Mouse (Mus musculus) CD4-positive, CD25-positive, alpha-beta regulatory T cell, adult 4 months (primary cell): ENCODE measurements around the gene Magi2. TPM values are rescaled to one million over a fixed set of nuclear protein-coding genes. Genes with fewer than 3 reads are reported as not detected.
"Not testable (repeated sequence)": the region's sequence is repeated elsewhere in the genome, so short reads cannot be mapped to it uniquely, and the experiment has no call there.

Source experiments
- ATAC-seq: one replicate; pipeline ENCODE4 v1.8.0; 2017
- polyA plus RNA-seq, 2 experiments: library from polyadenylated mRNA; unstranded; fragments of 100-300 nt; shearing (Covaris generic); gene quantifications; one replicate each; pipeline ENCODE4 v1.2.1; 2017

Magi2 gene
- polyA plus RNA-seq, 2 experiments from 2014 or later: 0.12 to 0.38 TPM

- ATAC-seq: no peak
Measured at GRCm38 (mm10) chr5:20675163-20675665, 1448.4 kb downstream of the Magi2 start.

- no peak for ATAC-seq
Measured at GRCm38 (mm10) chr5:20676193-20676871, 1449.5 kb downstream of the Magi2 start.

DNA sequence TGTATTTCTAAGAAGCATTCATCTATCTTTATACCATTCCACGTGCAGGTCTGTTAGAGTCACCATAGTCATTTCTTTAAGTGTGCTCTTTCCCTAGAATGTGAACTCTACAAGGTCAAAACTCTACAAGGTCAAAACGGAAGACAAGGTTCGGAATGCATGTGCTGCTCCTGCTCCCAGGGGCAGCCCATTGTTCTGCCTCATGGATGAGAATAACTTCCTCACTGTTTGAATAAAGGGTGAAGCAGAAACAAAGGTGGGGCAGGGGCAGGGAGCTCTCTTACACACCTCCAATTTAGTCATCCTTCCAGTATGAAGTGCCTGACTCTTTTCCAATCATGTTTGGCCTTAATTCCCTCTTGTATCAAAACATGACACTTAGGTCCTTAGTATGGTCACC is 1450.4 kb downstream of the Magi2 start:
- no peak for ATAC-seq

DNA sequence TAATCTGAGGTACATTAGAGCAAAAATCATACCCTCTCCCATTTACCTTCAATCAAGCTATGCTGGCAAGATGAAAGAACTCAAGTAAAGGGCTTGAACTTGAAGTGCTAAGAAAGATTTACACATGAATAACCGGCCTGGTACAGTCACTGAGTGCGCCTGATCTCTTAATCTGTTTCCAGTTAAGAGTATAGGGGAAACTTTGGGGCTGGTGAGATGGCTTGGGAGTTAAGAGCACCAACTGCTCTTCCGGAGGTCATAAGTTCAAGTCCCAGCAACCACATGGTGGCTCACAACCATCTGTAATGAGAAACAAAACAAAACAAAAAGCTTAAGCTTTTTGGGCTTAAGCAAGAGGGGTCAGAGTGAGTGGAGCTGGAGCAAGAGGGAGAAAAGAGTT is 1451.7 kb downstream of the Magi2 start:
- no peak for ATAC-seq

DNA sequence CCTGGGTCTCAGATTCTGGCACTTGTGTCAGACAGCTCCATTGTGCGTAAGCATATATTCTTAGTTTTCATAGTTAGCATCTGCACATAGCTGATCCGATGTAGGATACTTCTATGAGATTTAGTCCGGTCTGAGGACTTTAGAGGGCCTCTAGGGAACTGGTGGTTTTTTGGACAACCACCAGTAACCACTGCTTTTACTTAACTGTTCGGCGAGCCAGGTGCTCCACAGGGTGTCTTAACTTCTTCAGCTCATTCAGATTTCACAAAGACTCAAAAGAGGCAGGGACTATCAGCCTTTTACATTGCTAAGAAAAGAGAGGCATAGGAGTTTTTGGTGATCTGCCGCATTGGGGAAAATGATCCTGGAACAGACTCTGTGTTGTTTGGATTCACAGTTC is 1453.1 kb downstream of the Magi2 start:
- ATAC-seq: no peak

DNA sequence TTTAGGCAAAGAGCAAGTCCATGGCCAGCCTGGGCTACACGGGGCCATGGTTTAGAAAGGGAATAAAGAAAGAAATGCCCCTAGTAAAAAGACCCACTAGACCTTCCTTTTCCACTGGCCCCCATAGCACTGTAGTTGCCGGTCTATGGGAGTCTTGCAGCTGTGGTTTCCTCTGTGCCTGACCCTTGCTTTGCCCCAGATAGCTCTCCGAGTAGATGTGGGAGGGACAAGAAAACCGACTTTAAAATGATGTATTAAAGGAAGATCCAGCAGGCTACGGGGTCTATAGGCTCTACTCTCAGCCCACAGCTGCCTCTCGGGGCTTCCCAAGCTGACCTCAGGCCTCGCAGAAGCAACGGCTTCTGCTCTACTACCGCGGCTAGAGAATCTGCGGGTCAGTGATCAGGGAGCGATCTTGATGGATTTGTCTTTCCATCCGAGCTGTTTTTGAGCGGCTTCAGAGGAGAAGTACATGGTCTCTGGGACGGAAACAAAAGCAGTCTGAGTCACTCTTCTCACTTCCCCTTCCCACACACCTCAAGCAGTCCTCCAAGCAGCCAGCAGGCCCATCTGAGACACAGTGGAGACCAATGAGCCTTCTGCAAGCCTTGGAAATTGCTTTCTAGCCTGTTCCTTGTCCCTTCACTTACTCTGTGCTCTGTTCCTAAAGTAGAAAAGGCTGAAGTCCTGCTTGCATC is 1454.1 kb downstream of the Magi2 start:
- ATAC-seq: peak; percentile 85

GRCm38 (mm10) chr5:20681660-20682059 is 1454.8 kb downstream of the Magi2 start:
- ATAC-seq: no peak

DNA sequence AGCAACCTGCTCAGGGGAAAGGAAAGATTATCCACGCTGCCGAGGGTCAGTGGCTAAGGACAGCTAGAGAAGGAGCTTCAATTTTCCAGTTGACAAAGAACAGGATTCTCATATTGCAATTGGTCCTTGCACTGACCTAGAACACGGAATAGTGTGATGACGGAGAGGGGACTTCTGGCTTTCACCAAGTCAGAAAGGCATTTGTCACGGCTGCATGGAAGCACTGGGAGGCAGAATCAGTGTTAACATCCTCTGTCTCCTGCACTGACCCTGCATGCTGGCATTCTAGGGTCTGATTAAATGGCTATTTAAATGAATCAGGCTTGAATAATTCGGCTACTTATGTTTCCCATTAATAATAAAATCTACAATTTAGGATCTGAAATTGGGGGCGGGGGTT is 1455.4 kb downstream of the Magi2 start:
- ATAC-seq: no peak

DNA sequence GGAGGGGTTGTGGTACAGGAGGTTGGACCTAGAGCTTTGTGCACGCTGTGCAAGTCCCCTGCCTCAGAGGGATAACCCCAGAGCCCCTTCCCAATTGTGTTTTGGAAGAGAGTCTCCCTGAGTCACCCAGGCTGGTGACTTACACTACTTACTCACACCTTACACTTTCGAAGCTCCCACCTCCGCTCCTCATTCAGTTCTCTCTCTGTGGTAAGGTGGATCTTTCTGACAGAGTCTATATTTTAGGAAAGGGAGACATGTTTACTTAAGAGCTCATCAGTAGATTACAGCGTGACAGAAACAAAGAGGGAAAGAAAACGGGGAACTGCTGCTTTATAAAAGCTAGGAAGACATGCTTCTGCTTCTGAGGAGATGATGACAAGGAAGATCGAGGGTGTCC is 1457.3 kb downstream of the Magi2 start:
- no peak for ATAC-seq

DNA sequence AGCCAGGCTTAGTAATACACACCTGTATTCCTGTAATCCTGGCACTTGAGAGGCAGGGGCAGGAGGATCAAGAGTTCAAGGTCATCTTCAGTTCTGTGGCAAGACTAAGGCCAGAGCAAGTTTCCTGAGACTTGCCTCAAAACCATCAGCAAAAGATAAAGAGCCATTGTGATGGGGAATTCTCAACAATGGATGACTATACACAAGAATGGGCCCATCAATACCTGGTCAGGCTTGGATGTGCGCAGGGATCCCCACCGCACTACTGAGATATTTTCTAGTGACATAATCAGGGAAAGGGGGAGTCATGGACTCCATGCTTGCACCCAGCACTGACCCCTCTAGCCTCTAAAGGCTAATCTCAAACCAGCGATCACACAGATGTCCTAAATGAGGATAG is 1465.4 kb downstream of the Magi2 start:
- ATAC-seq: no peak

GRCm38 (mm10) chr5:20699116-20699515 is 1472.3 kb downstream of the Magi2 start:
- ATAC-seq: no peak

GRCm38 (mm10) chr5:20701483-20702421 is 1474.9 kb downstream of the Magi2 start:
- peak; percentile 82 for ATAC-seq

DNA sequence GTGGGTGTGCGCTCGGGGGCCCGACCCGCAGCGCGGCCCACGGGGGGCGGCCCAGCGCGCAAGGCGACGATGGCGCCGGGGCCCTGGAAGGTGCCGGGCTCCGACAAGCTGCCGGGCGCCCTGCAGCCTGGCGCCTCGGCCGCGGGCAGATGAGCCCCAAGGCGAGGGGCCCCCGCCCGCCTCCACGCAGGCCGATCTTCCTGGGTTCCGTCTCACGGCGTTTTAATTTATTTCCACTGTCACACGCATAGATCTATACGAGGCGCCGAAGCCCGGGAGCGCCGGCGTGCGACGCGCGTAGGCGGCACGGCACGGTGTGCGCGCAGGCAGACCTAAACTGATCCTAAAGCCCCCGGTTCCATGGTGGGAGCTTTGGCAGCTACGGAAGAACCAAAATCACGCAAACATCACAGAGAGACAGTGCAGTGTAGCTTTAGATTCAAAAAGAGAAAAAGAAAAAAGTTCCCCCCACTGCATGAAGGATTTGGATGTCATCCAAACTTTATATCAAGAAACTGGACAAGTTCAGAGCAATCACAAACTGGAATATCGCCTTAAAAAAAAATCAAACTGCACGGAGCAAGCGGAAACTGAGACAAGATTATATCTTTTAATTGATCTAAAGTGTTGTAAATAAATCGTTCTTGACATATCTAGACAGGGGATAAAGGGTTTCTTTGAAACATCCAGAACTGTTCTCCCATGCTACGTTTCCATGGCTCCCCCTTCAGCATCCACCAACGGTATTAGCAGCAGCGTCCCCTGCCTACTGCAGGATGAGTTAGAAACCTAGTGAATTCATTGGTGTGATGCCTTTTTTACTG is 1475.9 kb downstream of the Magi2 start:
- ATAC-seq: peak; percentile 36

- no peak for ATAC-seq
Measured at GRCm38 (mm10) chr5:20703304-20703700, 1476.5 kb downstream of the Magi2 start.

DNA sequence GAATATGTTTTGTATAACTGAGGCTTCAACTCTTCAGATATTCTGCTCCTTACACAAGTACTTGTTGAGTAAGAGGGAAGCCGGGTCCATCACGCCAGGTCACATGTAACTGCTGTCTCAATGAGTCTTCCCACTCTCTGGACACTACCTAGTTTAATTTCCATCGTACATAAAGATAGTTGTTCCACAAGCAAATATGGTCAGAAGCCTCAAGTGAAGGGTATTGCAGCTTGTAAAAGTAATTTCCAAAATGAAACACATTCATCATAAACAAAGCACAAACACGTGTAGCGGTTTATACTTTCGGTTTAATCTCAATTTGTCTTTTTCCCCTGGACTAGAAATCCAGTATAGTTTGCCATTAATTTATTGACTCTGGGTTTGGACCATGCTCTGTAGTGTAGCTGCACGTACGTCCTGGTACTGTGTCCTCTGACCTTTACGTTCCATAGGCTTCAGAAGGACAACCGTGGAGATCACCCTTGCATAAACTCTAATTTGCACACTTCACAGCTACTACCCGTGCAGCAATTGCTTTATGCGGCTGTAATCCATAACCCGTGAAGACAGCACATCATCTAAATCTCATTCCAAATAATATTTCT is 1477.2 kb downstream of the Magi2 start:
- ATAC-seq: no peak

- no peak for ATAC-seq
Measured at GRCm38 (mm10) chr5:20704886-20705285, 1478.0 kb downstream of the Magi2 start.

- not testable (repeated sequence) for ATAC-seq
Measured at GRCm38 (mm10) chr5:20706322-20707282, 1479.8 kb downstream of the Magi2 start.

GRCm38 (mm10) chr5:20710845-20711244 is 1484.0 kb downstream of the Magi2 start:
- not testable (repeated sequence) for ATAC-seq

GRCm38 (mm10) chr5:20714619-20715018 is 1487.8 kb downstream of the Magi2 start:
- not testable (repeated sequence) for ATAC-seq

DNA sequence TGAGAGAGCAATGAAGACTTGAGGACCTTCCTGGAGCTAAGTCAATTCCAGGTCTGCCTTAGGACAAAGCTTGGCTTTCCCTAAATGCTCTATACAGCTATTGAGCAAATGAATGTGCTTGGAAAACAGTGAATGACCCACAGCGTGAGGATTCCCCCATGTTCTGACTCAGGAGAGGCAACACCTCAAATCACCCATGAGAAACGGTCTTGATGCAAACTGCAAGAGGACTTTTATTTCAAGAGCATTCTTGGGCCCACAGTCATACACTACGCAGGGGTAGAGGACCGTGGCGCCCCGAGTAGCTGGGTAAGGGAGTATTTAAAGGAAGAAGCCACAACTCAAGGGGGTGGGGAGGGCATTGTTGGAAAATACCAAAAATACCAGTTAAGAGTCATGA is 1489.1 kb downstream of the Magi2 start:
- not testable (repeated sequence) for ATAC-seq
